Mouse (Mus musculus) limb, embryonic 15.5 days (tissue): ENCODE measurements around the gene Daam2. TPM values are rescaled to one million over a fixed set of nuclear protein-coding genes. Genes with fewer than 3 reads are reported as not detected.
"Not testable (repeated sequence)": the region's sequence is repeated elsewhere in the genome, so short reads cannot be mapped to it uniquely, and the experiment has no call there.

ENCODE experiments used
- ATAC-seq: fragments of 200-750 bp; cut with Nextera tagmentation; 2 replicates; pipeline ENCODE4 v1.8.0; 2017; ENCODE audit warnings: low read depth, moderate TSS enrichment; ENCODE audit not compliant: insufficient number of reproducible peaks, low FRiP score, low TSS enrichment
- H3K27ac ChIP-seq: fragments of 300-500 bp; sonication (generic); 2 replicates; pipeline ENCODE4 v1.5.1; 2015; ENCODE audit warnings: moderate library complexity, mild to moderate bottlenecking, inconsistent platforms
- H3K27me3 ChIP-seq: fragments of 300-500 bp; sonication (generic); 2 replicates; pipeline ENCODE4 v1.6.1; 2015; ENCODE audit warnings: inconsistent platforms
- H3K36me3 ChIP-seq: fragments of 300-500 bp; sonication (generic); 2 replicates; pipeline ENCODE4 v1.6.1; 2015; ENCODE audit warnings: inconsistent platforms
- H3K4me1 ChIP-seq: fragments of 300-500 bp; sonication (generic); 2 replicates; pipeline ENCODE4 v1.6.1; 2015; ENCODE audit warnings: inconsistent platforms
- H3K4me2 ChIP-seq: fragments of 300-500 bp; sonication (generic); 2 replicates; pipeline ENCODE4 v1.6.1; 2015; ENCODE audit warnings: mild to moderate bottlenecking, inconsistent platforms
- H3K4me3 ChIP-seq: fragments of 300-500 bp; sonication (generic); 2 replicates; pipeline ENCODE4 v1.5.1; 2015; ENCODE audit warnings: mild to moderate bottlenecking, inconsistent platforms
- H3K9ac ChIP-seq: fragments of 300-500 bp; sonication (generic); 2 replicates; pipeline ENCODE4 v1.6.1; 2015; ENCODE audit warnings: inconsistent platforms
- H3K9me3 ChIP-seq: fragments of 300-500 bp; sonication (generic); 2 replicates; pipeline ENCODE4 v1.6.1; 2016; ENCODE audit warnings: inconsistent platforms
- WGBS: fragments of 180-500 bp; shearing (Covaris S2); methylation state at CpG from one replicate; pipeline ENCODE4 v1.1.7; 2015; 5-methylcytosine and 5-hydroxymethylcytosine counted together
- polyA plus RNA-seq: library from polyadenylated mRNA; unstranded; fragments of >200 nt; fragmentation: Nextera tagmentation; extraction: Ambion mirVana; gene quantifications from 2 replicates; pipeline ENCODE4 v1.2.1, GENCODE M21; 2015

Gene Daam2
- polyA plus RNA-seq, 1 experiment from 2014 or later = 9.9 TPM

- 0 out of 2 replicates have a peak, but pooled peaks cover 3% of the 10 kb centered on the region for H3K4me1 ChIP-seq
- WGBS = 88% methylated on average over 4 of the region's 4 CpGs
- no peak overlapping the region for H3K27ac ChIP-seq
- ATAC-seq = no peak
- no peak overlapping the region for H3K9ac ChIP-seq
- H3K36me3 ChIP-seq = peaks cover 40% of the 10 kb centered on the region
- no peaks in the 10 kb centered on the region for H3K9me3 ChIP-seq
- no peak overlapping the region for H3K4me3 ChIP-seq
- no peaks in the 10 kb centered on the region for H3K27me3 ChIP-seq
- H3K4me2 ChIP-seq = no peak overlapping the region
Observed at GRCm38 (mm10) chr17:49439706-49440105, 124.4 kb downstream of the Daam2 start.

GRCm38 (mm10) chr17:49438822-49439574 is 125.1 kb downstream of the Daam2 start:
- Histone ChIP-seq H3K36me3 (peaks cover 47% of the 10 kb centered on the region), H3K9ac (no peak overlapping the region), H3K9me3 (no peaks in the 10 kb centered on the region), H3K27me3 (no peaks in the 10 kb centered on the region), H3K27ac (no peak overlapping the region), H3K4me3 (no peak overlapping the region), H3K4me1 (0 out of 2 replicates have a peak, but pooled peaks cover 3% of the 10 kb centered on the region), H3K4me2 (no peak overlapping the region)
- 73% methylated on average over 12 of the region's 12 CpGs for WGBS
- ATAC-seq = no peak

GRCm38 (mm10) chr17:49437306-49437705 is 126.8 kb downstream of the Daam2 start:
- not testable (repeated sequence) for ATAC-seq, H3K4me2 ChIP-seq, H3K4me3 ChIP-seq, H3K27me3 ChIP-seq, H3K9ac ChIP-seq, H3K9me3 ChIP-seq, H3K27ac ChIP-seq
- peaks cover 48% of the 10 kb centered on the region for H3K36me3 ChIP-seq
- H3K4me1 ChIP-seq = peaks cover 12% of the 10 kb centered on the region

DNA sequence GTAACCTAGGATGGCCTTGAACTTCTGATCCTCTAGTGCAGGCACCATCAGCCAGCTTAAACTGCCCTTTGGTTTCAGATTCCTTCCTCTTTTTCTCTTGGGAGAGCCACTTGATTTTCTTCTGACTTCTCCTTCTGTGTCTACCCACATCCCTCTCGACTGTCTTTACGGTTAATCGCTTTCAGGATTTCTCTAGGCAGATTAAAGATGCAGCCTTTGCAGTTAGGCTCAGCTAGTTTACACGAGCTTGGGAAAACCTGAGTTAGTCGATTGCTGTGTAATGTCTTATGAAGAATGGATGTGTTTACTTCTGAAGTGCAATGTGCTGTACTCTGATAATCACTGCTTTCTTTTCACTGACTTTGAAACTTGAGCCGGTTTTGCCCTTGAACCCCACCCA is 127.5 kb downstream of the Daam2 start:
- H3K4me3 ChIP-seq = no peak overlapping the region
- H3K36me3 ChIP-seq = peaks cover 48% of the 10 kb centered on the region

GRCm38 (mm10) chr17:49435081-49435480 is 129.1 kb downstream of the Daam2 start:
- H3K9me3 ChIP-seq = no peaks in the 10 kb centered on the region
- no peak overlapping the region for H3K9ac ChIP-seq
- no peak overlapping the region for H3K4me3 ChIP-seq
- H3K4me2 ChIP-seq = no peak overlapping the region
- peaks cover 44% of the 10 kb centered on the region for H3K36me3 ChIP-seq
- peaks cover 20% of the 10 kb centered on the region for H3K4me1 ChIP-seq
- no peak for ATAC-seq
- 93% methylated on average over 10 of the region's 10 CpGs for WGBS
- H3K27ac ChIP-seq = no peak overlapping the region
- H3K27me3 ChIP-seq = no peaks in the 10 kb centered on the region

More for the DNA sequence above, 127.5 kb downstream of the Daam2 start:
- H3K9me3 ChIP-seq = no peaks in the 10 kb centered on the region
- 83% methylated on average over 6 of the region's 6 CpGs for WGBS
- no peak overlapping the region for H3K4me2 ChIP-seq
- no peak overlapping the region for H3K27ac ChIP-seq
- H3K4me1 ChIP-seq = peaks cover 17% of the 10 kb centered on the region
- no peak overlapping the region for H3K9ac ChIP-seq
- ATAC-seq = no peak
- no peaks in the 10 kb centered on the region for H3K27me3 ChIP-seq

- Histone ChIP-seq H3K36me3 (peaks cover 37% of the 10 kb centered on the region), H3K27me3 (no peaks in the 10 kb centered on the region), H3K9ac (no peak overlapping the region), H3K4me1 (peaks cover 28% of the 10 kb centered on the region), H3K27ac (no peak overlapping the region), H3K4me2 (no peak overlapping the region), H3K9me3 (no peaks in the 10 kb centered on the region), H3K4me3 (no peak overlapping the region)
- WGBS = 78% methylated on average over 6 of the region's 6 CpGs
- no peak for ATAC-seq
Observed at GRCm38 (mm10) chr17:49434236-49434635, 129.9 kb downstream of the Daam2 start.

- H3K9ac ChIP-seq = no peak overlapping the region
- no peak overlapping the region; the same call in 1 of the 2 replicates for H3K27ac ChIP-seq
- no peaks in the 10 kb centered on the region for H3K9me3 ChIP-seq
- ATAC-seq = no peak
- peaks cover 33% of the 10 kb centered on the region for H3K4me1 ChIP-seq
- H3K36me3 ChIP-seq = peaks cover 27% of the 10 kb centered on the region
- 93% methylated on average over 6 of the region's 6 CpGs for WGBS
- no peaks in the 10 kb centered on the region for H3K27me3 ChIP-seq
- no peak overlapping the region for H3K4me2 ChIP-seq
- H3K4me3 ChIP-seq = no peak overlapping the region
Observed at GRCm38 (mm10) chr17:49433071-49433470, 131.1 kb downstream of the Daam2 start.

GRCm38 (mm10) chr17:49432071-49432711 is 132.0 kb downstream of the Daam2 start:
- H3K36me3 ChIP-seq = peaks cover 25% of the 10 kb centered on the region
- H3K4me3 ChIP-seq = no peak overlapping the region
- 0 out of 2 replicates have a peak, but pooled peaks have one; percentile 8 for ATAC-seq
- H3K27ac ChIP-seq = peak overlapping the region; percentile 47; the same call in 1 of the 2 replicates
- 41% methylated on average over 4 of the region's 4 CpGs for WGBS
- peaks cover 37% of the 10 kb centered on the region for H3K4me1 ChIP-seq
- H3K27me3 ChIP-seq = no peaks in the 10 kb centered on the region
- no peak overlapping the region for H3K9ac ChIP-seq
- H3K4me2 ChIP-seq = no peak overlapping the region
- H3K9me3 ChIP-seq = no peaks in the 10 kb centered on the region

- peaks cover 21% of the 10 kb centered on the region for H3K36me3 ChIP-seq
- H3K9me3 ChIP-seq = no peaks in the 10 kb centered on the region
- no peak overlapping the region for H3K9ac ChIP-seq
- H3K27ac ChIP-seq = no peak overlapping the region
- no peak for ATAC-seq
- H3K4me2 ChIP-seq = no peak overlapping the region
- H3K4me1 ChIP-seq = peaks cover 37% of the 10 kb centered on the region
- 81% methylated on average over 6 of the region's 6 CpGs for WGBS
- H3K4me3 ChIP-seq = no peak overlapping the region
- H3K27me3 ChIP-seq = no peaks in the 10 kb centered on the region
Observed at GRCm38 (mm10) chr17:49431176-49431575, 133.0 kb downstream of the Daam2 start.

DNA sequence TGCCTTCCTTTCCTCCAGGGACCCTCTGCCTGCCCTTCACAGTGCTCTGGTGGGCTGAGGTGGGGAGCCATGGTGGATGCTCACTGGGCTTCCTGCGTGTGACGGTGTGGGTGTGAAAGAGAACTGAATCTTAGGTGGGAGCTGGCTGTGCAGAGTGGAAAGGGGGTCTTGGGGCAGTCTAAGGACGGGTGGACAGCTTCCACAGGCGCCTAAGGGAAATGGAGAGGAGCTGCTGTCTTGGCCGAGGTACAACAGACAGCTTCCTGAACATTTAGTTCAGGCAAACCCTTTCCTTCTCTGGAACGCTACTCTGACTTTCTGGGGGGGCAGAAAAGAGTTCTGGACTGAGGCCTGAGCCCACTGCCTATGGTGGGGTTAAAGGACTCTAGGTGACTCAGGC is 134.0 kb downstream of the Daam2 start:
- no peak for ATAC-seq
- Histone ChIP-seq H3K9me3 (no peaks in the 10 kb centered on the region), H3K36me3 (peaks cover 12% of the 10 kb centered on the region), H3K4me1 (peaks cover 37% of the 10 kb centered on the region), H3K27ac (no peak overlapping the region), H3K27me3 (no peaks in the 10 kb centered on the region), H3K9ac (no peak overlapping the region), H3K4me3 (no peak overlapping the region), H3K4me2 (0 out of 2 replicates have a peak overlapping the region, but pooled peaks have one; percentile 12)
- 62% methylated on average over 6 of the region's 6 CpGs for WGBS

- H3K4me2 ChIP-seq = peak overlapping the region; percentile 79
- no peaks in the 10 kb centered on the region for H3K27me3 ChIP-seq
- WGBS = 78% methylated on average over 6 of the region's 6 CpGs
- peak overlapping the region; percentile 73 for H3K4me3 ChIP-seq
- H3K36me3 ChIP-seq = peaks cover 7% of the 10 kb centered on the region
- peaks cover 37% of the 10 kb centered on the region for H3K4me1 ChIP-seq
- no peaks in the 10 kb centered on the region for H3K9me3 ChIP-seq
- no peak for ATAC-seq
- H3K27ac ChIP-seq = no peak overlapping the region
- no peak overlapping the region for H3K9ac ChIP-seq
Observed at GRCm38 (mm10) chr17:49429471-49430129, 134.5 kb downstream of the Daam2 start.
